Mouse (Mus musculus) MEL (cell line): ENCODE data around the gene Gm49396. TPM values are rescaled to one million over a fixed set of nuclear protein-coding genes. Genes with fewer than 3 reads are reported as not detected.

Experiments used
- DNase-seq: peaks from one replicate; pipeline ENCODE4 v3.0.0; 2011; ENCODE audit warnings: low read depth, low spot score
- H3K27ac ChIP-seq: 2 replicates; pipeline ENCODE4 v1.5.1; 2012; ENCODE audit warnings: low read depth, mild to moderate bottlenecking, control low read depth, low read length, moderate library complexity; ENCODE audit not compliant: control insufficient read depth
- H3K27me3 ChIP-seq, 2 experiments: fragments of 150-350 bp in 1 of 2; sonication (generic) in 1 of 2; 2 replicates each; pipeline ENCODE4 v1.6.1; 2012; ENCODE audit warnings: low read length in 2 of 2, mild to moderate bottlenecking in 2 of 2, improper control_type of control experiment in 1 of 2, moderate library complexity in 1 of 2; ENCODE audit not compliant: insufficient read depth in 2 of 2, control insufficient read depth in 1 of 2
- H3K36me3 ChIP-seq, 2 experiments: 2 replicates each; pipeline ENCODE4 v1.6.1; 2012 to 2014; ENCODE audit warnings: low read length in 2 of 2, improper control_type of control experiment in 1 of 2, inconsistent platforms in 1 of 2, mild to moderate bottlenecking in 1 of 2; ENCODE audit not compliant: insufficient read depth in 2 of 2, control insufficient read depth in 1 of 2
- H3K4me1 ChIP-seq, 2 experiments: fragments of 150-350 bp in 1 of 2; sonication (generic) in 1 of 2; 2 replicates each; pipeline ENCODE4 v1.6.1; 2012; ENCODE audit warnings: low read length in 2 of 2, improper control_type of control experiment in 1 of 2, mild to moderate bottlenecking in 1 of 2; ENCODE audit not compliant: insufficient read depth in 2 of 2, control insufficient read depth in 1 of 2
- H3K4me3 ChIP-seq, 2 experiments: fragments of 150-350 bp in 1 of 2; sonication (generic) in 1 of 2; 2 replicates each; pipeline ENCODE4 v1.5.1; 2012; ENCODE audit warnings: low read depth in 2 of 2, low read length in 2 of 2, mild to moderate bottlenecking in 2 of 2, moderate library complexity in 2 of 2, control low read depth in 1 of 2, improper control_type of control experiment in 1 of 2; ENCODE audit not compliant: control insufficient read depth in 1 of 2, insufficient read depth in 1 of 2
- H3K79me2 ChIP-seq: 2 replicates; pipeline ENCODE4 v1.6.1; 2012; ENCODE audit warnings: mild to moderate bottlenecking, low read length, moderate library complexity; ENCODE audit not compliant: control insufficient read depth, poor library complexity, insufficient read depth
- H3K9ac ChIP-seq: 2 replicates; pipeline ENCODE4 v1.6.1; 2012; ENCODE audit warnings: low read depth, mild to moderate bottlenecking, control low read depth, low read length, moderate library complexity; ENCODE audit not compliant: control insufficient read depth, poor library complexity, severe bottlenecking
- H3K9me3 ChIP-seq: fragments of 150-350 bp; sonication (generic); replicated peaks from 2 replicates; pipeline ENCODE4 v1.6.1; 2012; ENCODE audit warnings: mild to moderate bottlenecking, low read length, improper control_type of control experiment, moderate library complexity; ENCODE audit not compliant: insufficient read depth
- EP300 ChIP-seq, 2 experiments: IDR thresholded peaks; 2 replicates each; pipeline ENCODE4 v1.6.1; 2011; ENCODE audit warnings: improper control_type of control experiment in 2 of 2, low read length in 2 of 2, low read depth in 1 of 2, mild to moderate bottlenecking in 1 of 2
- ETS1 ChIP-seq: IDR thresholded peaks from 2 replicates; pipeline ENCODE4 v1.6.1; 2012; ENCODE audit warnings: low read depth, mild to moderate bottlenecking, inconsistent platforms, low read length, improper control_type of control experiment, moderate library complexity
- GATA1 ChIP-seq: IDR thresholded peaks from 2 replicates; pipeline ENCODE4 v1.6.1; 2011; ENCODE audit warnings: low read depth, low read length, improper control_type of control experiment
- HCFC1 ChIP-seq: IDR thresholded peaks from 2 replicates; pipeline ENCODE4 v1.6.1; 2012; ENCODE audit warnings: low read depth, mild to moderate bottlenecking, inconsistent platforms, low read length, improper control_type of control experiment, moderate library complexity
- JUND ChIP-seq: IDR thresholded peaks from 2 replicates; pipeline ENCODE4 v1.6.1; 2011; ENCODE audit warnings: low read depth, mild to moderate bottlenecking, improper control_type of control experiment, low read length
- MAX ChIP-seq: IDR thresholded peaks from 2 replicates; pipeline ENCODE4 v1.6.1; 2011; ENCODE audit warnings: low read length, improper control_type of control experiment
- MAZ ChIP-seq: IDR thresholded peaks from 2 replicates; pipeline ENCODE4 v1.6.1; 2012; ENCODE audit warnings: low read depth, mild to moderate bottlenecking, inconsistent platforms, low read length, improper control_type of control experiment
- MYC ChIP-seq: IDR thresholded peaks from 2 replicates; pipeline ENCODE4 v1.6.1; 2011; ENCODE audit warnings: low read depth, mild to moderate bottlenecking, low read length, improper control_type of control experiment, moderate library complexity
- NRF1 ChIP-seq: IDR thresholded peaks from 2 replicates; pipeline ENCODE4 v1.6.1; 2014; ENCODE audit warnings: low read depth, mild to moderate bottlenecking, inconsistent platforms, low read length, improper control_type of control experiment, moderate library complexity; ENCODE audit not compliant: poor library complexity, insufficient read depth, severe bottlenecking
- POLR2AphosphoS2 ChIP-seq: IDR thresholded peaks from 2 replicates; pipeline ENCODE4 v1.6.1; 2011; ENCODE audit warnings: low read length, improper control_type of control experiment
- RCOR1 ChIP-seq: IDR thresholded peaks from 2 replicates; pipeline ENCODE4 v1.6.1; 2012; ENCODE audit warnings: low read depth, mild to moderate bottlenecking, inconsistent platforms, low read length, improper control_type of control experiment
- TBP ChIP-seq: IDR thresholded peaks from 2 replicates; pipeline ENCODE4 v1.8.0; 2011; ENCODE audit warnings: low read depth, low read length, improper control_type of control experiment
- TCF12 ChIP-seq: IDR thresholded peaks from 2 replicates; pipeline ENCODE4 v1.6.1; 2014; ENCODE audit warnings: low read depth, mild to moderate bottlenecking, inconsistent platforms, low read length, improper control_type of control experiment, moderate library complexity
- UBTF ChIP-seq: IDR thresholded peaks from 2 replicates; pipeline ENCODE4 v1.6.1; 2012; ENCODE audit warnings: low read depth, mild to moderate bottlenecking, inconsistent platforms, low read length, improper control_type of control experiment, moderate library complexity, borderline replicate concordance; ENCODE audit not compliant: insufficient read depth
- USF1 ChIP-seq: IDR thresholded peaks from 2 replicates; pipeline ENCODE4 v1.6.1; 2014; ENCODE audit warnings: low read depth, mild to moderate bottlenecking, inconsistent platforms, low read length, improper control_type of control experiment, moderate library complexity
- ZKSCAN1 ChIP-seq: IDR thresholded peaks from 2 replicates; pipeline ENCODE4 v1.6.1; 2012; ENCODE audit warnings: low read depth, mild to moderate bottlenecking, inconsistent platforms, low read length, improper control_type of control experiment, moderate library complexity
- ZNF384 ChIP-seq: IDR thresholded peaks from 2 replicates; pipeline ENCODE4 v1.6.1; 2012; ENCODE audit warnings: low read depth, mild to moderate bottlenecking, inconsistent platforms, low read length, improper control_type of control experiment
- polyA plus RNA-seq, 2 experiments: library from polyadenylated mRNA; stranded (reverse) in 1 of 2; unstranded in 1 of 2; fragments of >175 nt in 1 of 2; fragments of >200 nt in 1 of 2; gene quantifications; 2 replicates each; pipeline versions ENCODE4 v1.2.1 to v1.2.4; 2012; ENCODE audit warnings: low replicate concordance in 2 of 2, low read depth in 1 of 2; ENCODE audit not compliant: insufficient read length in 2 of 2, insufficient read depth in 1 of 2, missing spikeins in 1 of 2
- total RNA-seq: library from RNA; depleted of rRNA; stranded (reverse); fragments of 300-350 nt; gene quantifications from 2 replicates; pipeline ENCODE4 v1.2.3, GENCODE M21; 2012

Gene Gm49396
- total and polyA plus RNA-seq, 3 experiments, result 1.9 to 4.2 TPM; not detected in 1

DNA sequence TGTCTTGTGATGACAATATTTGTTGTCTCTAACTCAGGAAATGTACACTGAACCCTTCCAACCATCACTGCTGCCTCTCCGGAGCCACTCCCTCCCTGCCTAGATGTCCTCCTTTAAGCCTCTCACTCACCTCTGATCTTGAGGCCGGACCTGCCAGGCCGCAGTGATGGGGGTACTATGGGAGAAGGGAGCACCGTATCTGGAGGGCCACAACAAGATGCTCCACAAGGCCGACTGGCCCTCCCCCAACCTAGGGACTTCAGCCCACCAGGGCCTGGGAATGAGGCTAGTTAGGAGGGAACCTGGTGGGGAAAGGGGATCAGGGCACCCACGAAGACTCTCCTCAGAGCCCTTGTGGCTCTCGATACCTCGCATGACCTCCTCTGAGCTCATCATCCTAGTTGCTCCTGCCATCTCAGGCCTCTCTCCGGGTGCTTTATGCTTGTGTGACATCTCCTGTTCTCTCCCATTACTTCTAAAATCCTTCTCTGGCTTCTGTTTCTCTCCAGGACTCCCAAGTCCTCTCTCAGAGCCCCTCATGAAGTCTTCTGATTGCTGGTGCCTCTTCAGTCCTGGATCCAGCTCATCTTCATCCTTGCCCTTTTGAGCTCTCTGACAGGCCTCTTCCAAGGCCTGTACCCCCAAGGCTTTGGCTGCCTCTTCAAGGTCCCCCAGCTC lies 27.9 kb downstream of the Gm49396 start:
- H3K36me3 ChIP-seq, result peaks cover 0 to 16% of the 10 kb centered on the region in 2 experiments; a peak in 2 of 4 replicates
- H3K4me1 ChIP-seq, result peaks cover 10 to 38% of the 10 kb centered on the region in 2 experiments; a peak in 3 of 4 replicates
- H3K79me2 ChIP-seq, result peaks cover 33% of the 10 kb centered on the region
- no peaks in the 10 kb centered on the region for H3K9me3 ChIP-seq
- no peak overlapping the region; a peak in 1 of 4 replicates for H3K4me3 ChIP-seq
- peak overlapping the region; percentile 49 for H3K9ac ChIP-seq
- TF ChIP-seq USF1 (no peak), UBTF (no peak), GATA1 (no peak), ETS1 (no peak), EP300 (IDR thresholded peaks at IDR 0.05; ENCODE audit: low read depth in 1 of 2, low read length in 2 of 2) (no peak)
- H3K27ac ChIP-seq, result no peak overlapping the region
- H3K27me3 ChIP-seq, result no peaks in the 10 kb centered on the region
- DNase-seq, result no peak

DNA sequence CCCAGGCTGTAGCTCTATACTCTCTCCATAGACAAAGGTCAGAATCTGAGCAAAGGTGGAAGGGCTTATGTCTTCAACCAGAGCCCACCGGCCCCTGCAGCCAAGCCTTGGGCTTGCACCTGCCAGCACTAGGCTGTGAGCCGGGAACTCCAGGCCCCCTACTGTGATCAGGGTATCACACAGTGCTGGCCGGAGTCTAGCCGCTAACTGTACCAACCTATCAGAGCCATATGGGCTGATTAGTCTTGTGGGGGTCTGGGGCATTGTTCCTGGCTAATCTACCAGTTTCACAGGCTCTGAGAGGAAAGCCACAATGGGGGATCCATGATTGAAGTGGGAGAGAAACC lies 28.4 kb downstream of the Gm49396 start:
- no peak overlapping the region; a peak in 1 of 4 replicates for H3K4me3 ChIP-seq
- DNase-seq, result no peak
- H3K79me2 ChIP-seq, result peaks cover 29% of the 10 kb centered on the region
- peak overlapping the region; percentile 84 for H3K27ac ChIP-seq
- no peaks in the 10 kb centered on the region for H3K9me3 ChIP-seq
- H3K27me3 ChIP-seq, result no peaks in the 10 kb centered on the region
- H3K9ac ChIP-seq, result peak overlapping the region; percentile 49
- peaks cover 0 to 16% of the 10 kb centered on the region in 2 experiments; a peak in 2 of 4 replicates for H3K36me3 ChIP-seq
- no peak for TF ChIP-seq MAZ
- TF ChIP-seq TCF12, result no peak
- TF ChIP-seq JUND, result no peak
- TF ChIP-seq RCOR1, result no peak
- no peak for TF ChIP-seq POLR2AphosphoS2
- TF ChIP-seq NRF1, result no peak
- no peak for TF ChIP-seq ZKSCAN1
- no peak for TF ChIP-seq TBP
- TF ChIP-seq ZNF384, result no peak
- no peak for TF ChIP-seq MAX
- no peak for TF ChIP-seq HCFC1
- TF ChIP-seq GATA1, result no peak
- no peak for TF ChIP-seq ETS1
- no peak for TF ChIP-seq MYC
- H3K4me1 ChIP-seq, result peaks cover 10 to 38% of the 10 kb centered on the region in 2 experiments; a peak in 3 of 4 replicates
